Mouse (Mus musculus) embryonic facial prominence, embryonic 12.5 days (tissue): ENCODE measurements at regions not wholly inside any gene's neighbourhood (a gene's known extent, or its start where the extent isn't known, plus 50 kb on each side); places are given as distances from the start of the nearest gene placed in this dataset. TPM values are rescaled to one million over a fixed set of nuclear protein-coding genes. Genes with fewer than 3 reads are reported as not detected.

ENCODE experiments used
- microRNA-seq: library from miRNA; unstranded; fragments of <30 nt; microRNA quantifications from one replicate; pipeline ENCODE4, GENCODE M21; 2017

Small RNAs in the stretch of these regions (microRNA-seq; reads per million reads assigned to microRNA genes)
- gene Gm23681: not detected
